Mouse (Mus musculus) gastrocnemius, postnatal 14 days (tissue): ENCODE measurements at regions not wholly inside any gene's neighbourhood (a gene's known extent, or its start where the extent isn't known, plus 50 kb on each side); places are given as distances from the start of the nearest gene placed in this dataset.

Experiments
- DNase-seq: peaks from one replicate; pipeline ENCODE4 v3.0.0; 2021; ENCODE audit warnings: mixed read lengths
- intact Hi-C: fragments of 180-260 bp; cut with DNase I; formaldehyde crosslinking; loops from one replicate; pipeline ENCODE4 v1.15.1; 2025; ENCODE audit warnings: low total_unique reads

DNA sequence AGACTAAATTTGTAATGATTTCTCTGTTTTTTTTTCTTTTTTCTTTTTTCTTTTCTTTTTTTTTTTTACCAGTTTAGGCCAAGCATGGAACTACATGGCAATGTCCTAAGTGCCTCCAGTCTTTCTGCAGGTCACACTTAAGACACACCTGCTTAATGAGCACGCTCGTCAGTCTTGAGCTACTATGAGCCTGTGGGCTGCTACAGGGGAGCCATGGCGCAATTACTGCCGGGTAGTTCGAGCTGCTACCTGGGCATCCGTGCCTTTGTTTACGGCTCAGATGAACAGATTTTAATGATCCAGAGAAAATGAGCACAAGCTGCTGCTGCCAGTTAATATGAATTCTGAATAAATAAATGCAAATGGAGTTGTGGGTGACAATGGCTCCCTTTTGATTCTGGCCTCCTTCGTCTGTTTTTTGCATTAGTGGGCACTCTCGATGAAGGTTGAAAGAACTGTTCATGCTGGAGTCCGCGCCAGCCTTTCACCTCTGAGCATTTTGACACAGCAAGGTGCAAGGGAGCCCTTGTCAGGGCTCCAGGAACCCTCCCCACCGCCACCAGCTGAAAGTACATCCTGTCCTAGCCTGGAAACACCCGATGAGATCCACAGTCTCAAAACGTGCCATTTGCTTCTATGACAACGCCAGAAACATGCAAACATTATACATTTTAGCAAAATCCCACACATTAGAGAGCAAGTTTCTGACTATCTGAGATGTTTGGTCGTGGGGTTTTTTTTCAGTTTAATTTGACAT lies 81.3 kb upstream of the 1700025G04Rik start:
- intact Hi-C loops = no loop called here
- no peak for DNase-seq

- no peak for DNase-seq
- intact Hi-C loops = no loop called here
Observed at GRCm38 (mm10) chr1:152170583-152170982, 80.7 kb upstream of the 1700025G04Rik start.

DNA sequence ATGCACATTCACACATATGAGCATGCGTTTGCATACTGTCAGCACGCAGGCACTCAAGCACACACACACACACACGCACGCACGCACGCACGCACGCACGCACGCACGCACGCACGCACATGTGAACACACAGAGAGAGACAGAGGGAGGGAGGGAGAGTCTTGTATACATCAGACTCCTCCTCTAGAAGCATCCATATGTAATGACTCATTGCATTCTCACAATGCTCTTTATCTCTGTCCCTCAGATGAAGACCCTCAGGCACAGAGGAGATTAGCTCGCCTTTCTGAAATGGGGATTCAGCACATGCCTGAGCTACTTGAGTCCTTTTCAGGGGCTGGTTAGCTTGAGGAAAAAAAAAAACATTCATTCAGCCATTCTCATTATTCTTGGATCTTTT lies 79.6 kb upstream of the 1700025G04Rik start:
- DNase-seq = no peak
- intact Hi-C loops = loop anchor here (10.0 kb wide), 1 partner anchor 75 kb away; the partner anchor contains the start of gene 1700025G04Rik

DNA sequence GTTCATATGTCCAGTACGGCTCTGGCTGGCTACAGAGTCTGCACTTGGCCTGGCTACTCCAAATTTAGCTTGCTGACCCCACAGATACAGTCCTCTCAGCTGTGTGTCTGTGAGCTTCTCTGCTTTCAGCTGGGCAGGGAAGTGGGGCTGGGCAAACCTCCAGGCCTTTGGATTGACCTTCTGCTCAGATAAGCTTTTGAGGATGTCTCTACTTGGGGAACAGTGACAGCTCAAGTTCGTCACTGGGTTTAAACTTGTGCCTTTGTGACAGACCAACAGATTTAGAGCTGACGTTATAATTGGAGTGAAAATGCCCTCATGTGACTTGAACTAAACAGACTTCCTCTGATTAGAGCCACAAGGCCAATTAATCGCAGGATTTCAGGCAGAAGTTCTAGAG lies 78.4 kb upstream of the 1700025G04Rik start:
- DNase-seq = peak; percentile 84
- intact Hi-C loops = loop anchor here (10.0 kb wide), 1 partner anchor 73 kb away; the partner anchor contains the start of gene 1700025G04Rik

DNA sequence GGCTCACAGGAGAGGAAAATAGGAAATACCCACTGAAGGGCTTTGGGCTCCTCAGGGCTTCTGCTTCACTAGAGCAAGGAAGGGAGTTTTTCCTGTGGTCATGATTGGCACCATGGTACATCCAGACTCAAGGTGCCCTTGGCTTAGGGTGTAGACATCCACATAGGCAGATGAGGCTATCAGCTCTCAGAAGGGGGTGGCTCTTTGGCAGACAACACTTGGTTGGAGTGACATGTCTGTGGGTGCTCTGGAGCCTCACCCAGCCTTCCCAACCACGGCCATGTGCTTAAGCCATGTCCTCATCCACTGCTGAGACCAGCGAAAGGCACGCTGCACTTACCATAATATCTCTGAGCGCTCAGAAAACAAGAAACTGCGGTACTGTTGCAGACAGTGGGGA lies 77.8 kb upstream of the 1700025G04Rik start:
- DNase-seq = no peak
- intact Hi-C loops = loop anchor here (10.0 kb wide), 1 partner anchor 73 kb away; the partner anchor contains the start of gene 1700025G04Rik

- intact Hi-C loops = loop anchor here (10.0 kb wide), 1 partner anchor 71 kb away; the partner anchor contains the start of gene 1700025G04Rik
- DNase-seq = no peak
Observed at GRCm38 (mm10) chr1:152165490-152165905, 75.6 kb upstream of the 1700025G04Rik start.

- intact Hi-C loops = loop anchor here (10.0 kb wide), 1 partner anchor 70 kb away; the partner anchor contains the start of gene 1700025G04Rik
- peak; percentile 34 for DNase-seq
Observed at GRCm38 (mm10) chr1:152164843-152165489, 75.0 kb upstream of the 1700025G04Rik start.

DNA sequence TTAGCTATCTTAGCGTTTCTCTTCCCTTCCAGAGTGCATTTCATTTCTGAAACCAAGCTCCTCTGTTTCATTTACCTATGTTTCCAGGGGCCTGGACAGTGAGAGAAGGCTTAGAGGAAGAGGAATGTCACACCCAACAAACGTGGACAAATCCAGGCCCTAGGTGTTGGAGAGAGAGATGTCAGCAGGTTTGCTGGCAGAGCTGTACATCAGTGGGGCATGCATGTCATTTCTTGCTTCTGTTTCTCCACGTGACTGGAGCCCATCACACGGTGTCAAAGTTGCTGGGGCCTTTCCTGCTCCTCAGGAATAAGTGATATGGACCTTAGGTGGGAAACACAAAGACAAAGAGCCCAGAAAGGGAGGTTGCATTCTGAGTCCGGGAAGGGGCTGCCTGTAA lies 74.3 kb upstream of the 1700025G04Rik start:
- intact Hi-C loops = loop anchor here (10.0 kb wide), 1 partner anchor 69 kb away; the partner anchor contains the start of gene 1700025G04Rik
- DNase-seq = no peak

DNA sequence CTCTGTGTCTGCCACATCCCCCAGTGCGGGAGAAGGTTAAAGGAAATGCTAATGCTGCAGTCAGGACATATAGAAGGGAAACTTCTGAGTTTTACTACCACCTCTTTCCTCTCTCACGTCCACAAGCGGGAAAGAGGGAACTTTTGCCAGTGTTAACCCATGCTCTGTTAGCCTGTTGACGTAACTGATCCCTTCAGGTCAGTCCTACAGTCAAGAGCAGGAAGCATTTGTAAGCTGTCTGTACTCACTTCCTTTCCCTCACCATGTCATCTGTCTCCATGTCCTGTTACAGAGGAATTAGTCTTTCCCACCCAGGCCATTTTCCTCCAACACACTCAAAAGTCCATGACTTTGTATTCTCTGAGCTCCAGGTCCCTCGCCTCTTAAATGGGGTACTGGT lies 62.5 kb upstream of the 1700025G04Rik start:
- intact Hi-C loops = no loop called here
- DNase-seq = no peak

- intact Hi-C loops = no loop called here
- no peak for DNase-seq
Observed at GRCm38 (mm10) chr1:152148731-152149130, 58.8 kb upstream of the 1700025G04Rik start.

DNA sequence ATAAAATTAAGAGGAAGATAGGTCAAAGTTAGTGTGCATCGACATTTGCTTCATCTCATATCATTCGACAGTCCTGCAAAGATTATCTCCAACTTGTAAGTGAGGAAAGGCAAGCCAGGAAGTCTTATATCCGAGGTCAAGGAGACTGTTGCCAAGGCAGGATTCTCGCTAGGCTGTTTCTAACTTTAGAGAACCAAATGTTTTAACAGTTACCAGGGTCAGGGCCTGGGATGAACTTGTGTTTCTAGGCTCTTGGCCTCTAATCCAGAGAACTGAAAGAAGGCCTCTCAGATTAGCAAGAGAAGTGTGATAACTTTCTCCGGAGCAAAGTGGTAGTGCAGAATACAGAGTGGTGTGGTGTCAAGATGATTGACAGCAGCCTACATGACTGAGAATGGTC lies 50.2 kb upstream of the 1700025G04Rik start:
- intact Hi-C loops = no loop called here

More for the DNA sequence above, 50.2 kb upstream of the 1700025G04Rik start:
- no peak for DNase-seq
